Mouse (Mus musculus): ENCODE data around the gene Tub. TPM values are rescaled to one million over a fixed set of nuclear protein-coding genes. Genes with fewer than 3 reads are reported as not detected.

The Tub gene
- polyA plus RNA-seq, 1 experiment from 2014 or later = 1.00 TPM

- ATAC-seq (ENCODE audit: low FRiP score, low TSS enrichment) = no peak
- H3K4me2 ChIP-seq (replicated peaks; ENCODE audit: low read depth, low read length) = no peak overlapping the region
- H3K9me3 ChIP-seq (ENCODE audit: low read length) = no peaks in the 10 kb centered on the region
- no peaks in the 10 kb centered on the region; the same call in 1 of the 2 replicates for H3K4me1 ChIP-seq (ENCODE audit: insufficient read depth, low read length)
- peaks cover 44% of the 10 kb centered on the region for H3K27me3 ChIP-seq (ENCODE audit: insufficient read depth, low read length)
- H3K27ac ChIP-seq (ENCODE audit: low read length) = no peak overlapping the region
- no peak overlapping the region for H3K9ac ChIP-seq (replicated peaks; ENCODE audit: low read length)
- no peaks in the 10 kb centered on the region for H3K36me3 ChIP-seq (ENCODE audit: insufficient read depth, low read length)
- WGBS = 86% methylated on average over 1 of the region's 1 CpGs
- H3K4me3 ChIP-seq (ENCODE audit: low read length) = no peak overlapping the region
These were observed 59.1 kb downstream of the Tub start for GRCm38 (mm10) chr7:109009260-109009659.

DNA sequence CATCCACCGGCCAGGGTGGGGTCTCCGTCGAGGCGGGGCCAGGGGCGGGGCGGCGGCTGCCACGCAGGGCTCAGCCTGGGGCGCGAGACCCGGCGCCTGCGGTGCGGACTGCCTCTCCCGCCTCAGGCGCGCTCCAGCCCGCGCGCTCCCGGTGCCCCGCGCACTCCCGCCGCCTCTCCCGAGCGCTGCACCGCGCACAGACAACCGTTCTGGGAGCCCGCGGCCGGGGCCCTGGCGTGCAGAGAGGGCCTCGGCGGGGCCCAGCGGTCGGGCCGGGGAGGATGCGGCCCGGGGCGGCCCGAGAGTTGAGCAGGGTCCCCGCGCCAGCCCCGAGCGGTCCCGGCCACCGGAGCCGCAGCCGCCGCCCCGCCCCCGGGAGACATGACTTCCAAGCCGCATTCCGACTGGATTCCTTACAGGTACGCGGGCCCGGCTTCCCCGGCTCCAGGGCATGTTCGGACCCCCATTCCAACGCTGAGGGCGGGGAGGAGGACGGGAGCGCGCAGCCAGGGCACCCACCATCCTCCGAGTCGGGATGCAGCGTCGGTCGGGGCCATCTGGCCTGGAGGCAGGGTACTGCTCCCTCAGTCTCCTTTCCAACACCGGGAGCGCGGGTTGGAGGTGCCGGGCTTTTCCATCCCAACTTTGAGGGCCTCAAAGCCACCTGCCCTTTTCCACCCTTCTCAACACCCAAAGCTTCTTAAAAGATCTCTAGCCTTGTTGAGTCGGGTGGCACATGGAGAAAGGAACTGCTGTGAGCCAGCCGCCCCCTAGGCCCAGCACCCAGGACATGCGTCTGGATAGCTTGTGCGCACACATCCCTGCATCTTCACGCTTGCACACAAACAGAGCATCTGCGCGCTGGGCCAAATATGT lies 60.8 kb downstream of the Tub start:
- peak; percentile 81 for ATAC-seq (ENCODE audit: low FRiP score, low TSS enrichment)
- Histone ChIP-seq H3K9ac (replicated peaks; ENCODE audit: low read length) (peak overlapping the region; percentile 65), H3K27me3 (ENCODE audit: insufficient read depth, low read length) (peaks cover 44% of the 10 kb centered on the region), H3K4me1 (ENCODE audit: insufficient read depth, low read length) (no peaks in the 10 kb centered on the region; the same call in 1 of the 2 replicates), H3K27ac (ENCODE audit: low read length) (no peak overlapping the region), H3K4me3 (ENCODE audit: low read length) (peak overlapping the region; percentile 66), H3K9me3 (ENCODE audit: low read length) (no peaks in the 10 kb centered on the region), H3K36me3 (ENCODE audit: insufficient read depth, low read length) (no peaks in the 10 kb centered on the region), H3K4me2 (replicated peaks; ENCODE audit: low read depth, low read length) (peak overlapping the region; percentile 97)
- under 1% methylated on average over 71 of the region's 82 CpGs for WGBS

- H3K9me3 ChIP-seq (ENCODE audit: low read length) = no peaks in the 10 kb centered on the region
- H3K27me3 ChIP-seq (ENCODE audit: insufficient read depth, low read length) = peaks cover 44% of the 10 kb centered on the region
- ATAC-seq (ENCODE audit: low FRiP score, low TSS enrichment) = no peak
- no peak overlapping the region for H3K27ac ChIP-seq (ENCODE audit: low read length)
- WGBS = 46% methylated on average over 8 of the region's 8 CpGs
- H3K4me2 ChIP-seq (replicated peaks; ENCODE audit: low read depth, low read length) = peak overlapping the region; percentile 97
- peak overlapping the region; percentile 66; the same call in 1 of the 2 replicates for H3K4me3 ChIP-seq (ENCODE audit: low read length)
- no peak overlapping the region for H3K9ac ChIP-seq (replicated peaks; ENCODE audit: low read length)
- H3K36me3 ChIP-seq (ENCODE audit: insufficient read depth, low read length) = no peaks in the 10 kb centered on the region
- no peaks in the 10 kb centered on the region; the same call in 1 of the 2 replicates for H3K4me1 ChIP-seq (ENCODE audit: insufficient read depth, low read length)
These were observed 61.5 kb downstream of the Tub start for GRCm38 (mm10) chr7:109011596-109012180.

GRCm38 (mm10) chr7:109012575-109012974 lies 62.4 kb downstream of the Tub start:
- H3K4me1 ChIP-seq (ENCODE audit: insufficient read depth, low read length) = no peaks in the 10 kb centered on the region; the same call in 1 of the 2 replicates
- H3K9me3 ChIP-seq (ENCODE audit: low read length) = no peaks in the 10 kb centered on the region
- H3K27ac ChIP-seq (ENCODE audit: low read length) = no peak overlapping the region
- ATAC-seq (ENCODE audit: low FRiP score, low TSS enrichment) = no peak
- H3K4me2 ChIP-seq (replicated peaks; ENCODE audit: low read depth, low read length) = no peak overlapping the region
- no peaks in the 10 kb centered on the region for H3K36me3 ChIP-seq (ENCODE audit: insufficient read depth, low read length)
- WGBS = 91% methylated on average over 1 of the region's 1 CpGs
- H3K9ac ChIP-seq (replicated peaks; ENCODE audit: low read length) = no peak overlapping the region
- peaks cover 44% of the 10 kb centered on the region for H3K27me3 ChIP-seq (ENCODE audit: insufficient read depth, low read length)
- no peak overlapping the region for H3K4me3 ChIP-seq (ENCODE audit: low read length)

GRCm38 (mm10) chr7:109012998-109013625 lies 63.0 kb downstream of the Tub start:
- H3K4me3 ChIP-seq (ENCODE audit: low read length) = no peak overlapping the region
- H3K9me3 ChIP-seq (ENCODE audit: low read length) = no peaks in the 10 kb centered on the region
- H3K4me1 ChIP-seq (ENCODE audit: insufficient read depth, low read length) = no peaks in the 10 kb centered on the region; the same call in 1 of the 2 replicates
- ATAC-seq (ENCODE audit: low FRiP score, low TSS enrichment) = no peak
- H3K36me3 ChIP-seq (ENCODE audit: insufficient read depth, low read length) = no peaks in the 10 kb centered on the region
- no peak overlapping the region for H3K27ac ChIP-seq (ENCODE audit: low read length)
- H3K27me3 ChIP-seq (ENCODE audit: insufficient read depth, low read length) = peaks cover 44% of the 10 kb centered on the region
- no peak overlapping the region for H3K9ac ChIP-seq (replicated peaks; ENCODE audit: low read length)
- 59% methylated on average over 4 of the region's 4 CpGs for WGBS
- no peak overlapping the region for H3K4me2 ChIP-seq (replicated peaks; ENCODE audit: low read depth, low read length)

DNA sequence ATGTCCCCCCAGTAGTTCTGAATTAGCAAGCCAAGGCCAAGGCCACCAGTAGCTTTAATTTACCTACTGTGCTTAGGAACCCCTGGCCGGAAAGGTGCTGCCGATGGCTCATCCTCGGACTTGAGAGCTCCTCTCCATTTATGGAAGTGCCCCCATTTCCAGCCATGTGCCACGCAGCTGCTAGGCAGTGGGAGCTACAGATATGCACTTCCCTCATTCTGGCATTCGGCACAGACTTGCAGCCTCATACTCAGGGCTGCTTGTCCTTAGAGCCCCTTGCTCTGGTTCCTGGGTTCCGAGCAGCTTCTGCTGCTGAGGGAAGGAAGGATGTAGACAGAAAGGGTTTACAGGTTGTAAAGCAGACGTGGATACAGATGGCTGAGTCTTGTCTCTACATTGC lies 64.7 kb downstream of the Tub start:
- H3K27ac ChIP-seq (ENCODE audit: low read length) = no peak overlapping the region
- no peaks in the 10 kb centered on the region for H3K9me3 ChIP-seq (ENCODE audit: low read length)
- no peak for ATAC-seq (ENCODE audit: low FRiP score, low TSS enrichment)
- no peaks in the 10 kb centered on the region; the same call in 1 of the 2 replicates for H3K4me1 ChIP-seq (ENCODE audit: insufficient read depth, low read length)
- no peak overlapping the region for H3K9ac ChIP-seq (replicated peaks; ENCODE audit: low read length)
- no peaks in the 10 kb centered on the region for H3K36me3 ChIP-seq (ENCODE audit: insufficient read depth, low read length)
- 84% methylated on average over 7 of the region's 7 CpGs for WGBS
- H3K4me3 ChIP-seq (ENCODE audit: low read length) = no peak overlapping the region
- H3K27me3 ChIP-seq (ENCODE audit: insufficient read depth, low read length) = peaks cover 34% of the 10 kb centered on the region
- H3K4me2 ChIP-seq (replicated peaks; ENCODE audit: low read depth, low read length) = no peak overlapping the region

DNA sequence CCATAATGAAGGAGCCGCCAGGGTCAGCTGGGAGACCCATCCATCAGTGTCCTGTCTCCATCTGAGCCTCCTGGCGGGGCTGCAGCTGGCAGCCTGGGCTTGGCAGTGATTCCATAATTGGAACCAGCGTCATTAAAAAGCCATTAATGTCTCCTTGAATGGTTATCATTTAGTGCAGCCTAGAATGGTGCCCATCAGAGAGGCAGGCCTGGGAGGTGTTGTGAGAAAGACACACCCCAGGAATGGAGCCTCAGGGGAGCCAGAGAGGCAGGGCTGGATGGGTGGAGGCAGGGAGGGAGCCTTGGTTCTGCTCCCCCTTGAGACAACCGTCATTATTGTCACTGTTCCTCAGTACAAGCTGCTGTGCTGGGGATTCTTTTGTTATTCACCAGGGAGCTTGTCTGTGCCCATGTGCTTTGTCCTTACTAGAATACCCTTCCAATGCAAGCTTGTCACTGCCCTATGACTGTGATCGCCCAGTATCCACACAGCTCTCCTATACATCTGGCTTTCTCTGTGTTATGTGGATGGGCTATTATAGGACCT lies 66.3 kb downstream of the Tub start:
- Histone ChIP-seq H3K27me3 (ENCODE audit: insufficient read depth, low read length) (peaks cover 18% of the 10 kb centered on the region), H3K9ac (replicated peaks; ENCODE audit: low read length) (no peak overlapping the region), H3K27ac (ENCODE audit: low read length) (no peak overlapping the region), H3K4me1 (ENCODE audit: insufficient read depth, low read length) (no peaks in the 10 kb centered on the region), H3K4me2 (replicated peaks; ENCODE audit: low read depth, low read length) (no peak overlapping the region), H3K9me3 (ENCODE audit: low read length) (no peaks in the 10 kb centered on the region), H3K4me3 (ENCODE audit: low read length) (no peak overlapping the region), H3K36me3 (ENCODE audit: insufficient read depth, low read length) (no peaks in the 10 kb centered on the region)
- ATAC-seq (ENCODE audit: low FRiP score, low TSS enrichment) = no peak
- WGBS = 34% methylated on average over 5 of the region's 5 CpGs

DNA sequence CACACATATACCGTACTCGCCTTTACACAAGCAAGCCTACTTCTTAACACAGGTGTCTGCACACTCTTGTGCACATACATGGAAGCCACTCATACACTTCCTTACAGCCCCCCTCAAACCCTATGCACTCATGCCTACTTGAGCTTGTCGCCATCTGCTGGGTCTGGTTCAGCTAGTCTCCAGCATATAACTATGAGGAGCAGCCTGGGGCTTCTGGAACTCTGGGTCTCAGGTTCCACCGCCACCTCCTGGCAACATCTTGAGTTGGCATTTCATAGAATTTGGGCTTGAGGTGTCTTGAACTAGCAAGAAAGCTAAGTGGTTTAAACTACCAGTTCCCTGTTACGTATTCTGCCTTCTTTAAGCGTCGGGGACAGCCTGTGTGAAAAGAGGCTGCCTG lies 69.1 kb downstream of the Tub start:
- no peak for ATAC-seq (ENCODE audit: low FRiP score, low TSS enrichment)
- Histone ChIP-seq H3K9ac (replicated peaks; ENCODE audit: low read length) (no peak overlapping the region), H3K4me3 (ENCODE audit: low read length) (no peak overlapping the region), H3K4me1 (ENCODE audit: insufficient read depth, low read length) (no peaks in the 10 kb centered on the region), H3K27ac (ENCODE audit: low read length) (no peak overlapping the region), H3K27me3 (ENCODE audit: insufficient read depth, low read length) (no peaks in the 10 kb centered on the region), H3K9me3 (ENCODE audit: low read length) (no peaks in the 10 kb centered on the region), H3K36me3 (ENCODE audit: insufficient read depth, low read length) (no peaks in the 10 kb centered on the region), H3K4me2 (replicated peaks; ENCODE audit: low read depth, low read length) (no peak overlapping the region)
- WGBS = 86% methylated on average over 7 of the region's 7 CpGs

DNA sequence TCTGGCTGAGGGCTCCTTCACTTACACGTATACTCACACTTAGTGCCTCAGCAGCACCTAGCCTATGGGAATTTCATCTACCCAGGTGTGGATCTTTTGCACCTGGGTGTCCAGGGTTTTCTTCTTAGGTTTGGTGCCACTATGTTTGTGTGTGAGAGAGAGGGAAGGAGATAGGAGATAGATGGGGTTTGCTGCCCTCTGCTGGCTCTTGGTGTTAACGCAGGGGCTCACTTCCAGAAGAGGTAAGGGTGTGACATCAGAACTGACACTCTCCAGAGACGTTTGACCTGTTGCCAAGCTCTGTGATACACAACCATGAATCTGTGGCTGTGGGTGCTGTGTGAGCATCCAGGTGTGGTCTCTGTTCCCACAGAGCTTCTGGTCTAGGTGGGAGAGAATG lies 71.3 kb downstream of the Tub start:
- no peaks in the 10 kb centered on the region for H3K36me3 ChIP-seq (ENCODE audit: insufficient read depth, low read length)
- peak; percentile 16; the same call in 1 of the 2 replicates for ATAC-seq (ENCODE audit: low FRiP score, low TSS enrichment)
- no peaks in the 10 kb centered on the region for H3K4me1 ChIP-seq (ENCODE audit: insufficient read depth, low read length)
- H3K9me3 ChIP-seq (ENCODE audit: low read length) = no peaks in the 10 kb centered on the region
- WGBS = 7% methylated on average over 3 of the region's 3 CpGs
- no peak overlapping the region for H3K9ac ChIP-seq (replicated peaks; ENCODE audit: low read length)
- H3K4me3 ChIP-seq (ENCODE audit: low read length) = no peak overlapping the region
- no peak overlapping the region for H3K4me2 ChIP-seq (replicated peaks; ENCODE audit: low read depth, low read length)
- no peaks in the 10 kb centered on the region for H3K27me3 ChIP-seq (ENCODE audit: insufficient read depth, low read length)
- no peak overlapping the region for H3K27ac ChIP-seq (ENCODE audit: low read length)
